Mouse (Mus musculus) heart, embryonic 10.5 days (tissue): ENCODE results near the gene Cox6b1. TPM values are rescaled to one million over a fixed set of nuclear protein-coding genes. Genes with fewer than 3 reads are reported as not detected.

Experiments
- DNase-seq: peaks from one replicate; pipeline ENCODE4 v3.0.0-alpha.2; 2017; ENCODE audit warnings: low spot score
- H3K27ac ChIP-seq: fragments of 300-500 bp; sonication (generic); 2 replicates; pipeline ENCODE4 v1.5.1; 2016; ENCODE audit warnings: mild to moderate bottlenecking
- H3K27me3 ChIP-seq: fragments of 300-500 bp; sonication (generic); 2 replicates; pipeline ENCODE4 v1.6.1; 2016; ENCODE audit warnings: mild to moderate bottlenecking; ENCODE audit not compliant: poor library complexity, insufficient read depth, severe bottlenecking
- H3K36me3 ChIP-seq: fragments of 300-500 bp; sonication (generic); 2 replicates; pipeline ENCODE4 v1.6.1; 2016; ENCODE audit warnings: mild to moderate bottlenecking, moderate library complexity
- H3K4me1 ChIP-seq: fragments of 300-500 bp; sonication (generic); 2 replicates; pipeline ENCODE4 v1.6.1; 2016; ENCODE audit warnings: mild to moderate bottlenecking
- H3K4me3 ChIP-seq: fragments of 300-500 bp; sonication (generic); 2 replicates; pipeline ENCODE4 v1.5.1; 2016; ENCODE audit warnings: mild to moderate bottlenecking, moderate library complexity
- H3K9me3 ChIP-seq: fragments of 300-500 bp; sonication (generic); 2 replicates; pipeline ENCODE4 v1.6.1; 2016; ENCODE audit warnings: mild to moderate bottlenecking, moderate library complexity
- WGBS: fragments of 180-500 bp; shearing (Covaris S2); methylation state at CpG from one replicate; pipeline ENCODE4 v1.1.7; 2016; 5-methylcytosine and 5-hydroxymethylcytosine counted together
- polyA plus RNA-seq: library from polyadenylated mRNA; unstranded; fragments of >200 nt; fragmentation: Nextera tagmentation; extraction: Ambion mirVana; gene quantifications from 2 replicates; pipeline ENCODE4 v1.2.1, GENCODE M21; 2016

The Cox6b1 gene
- polyA plus RNA-seq, 1 experiment from 2014 or later = 1,107 TPM

GRCm38 (mm10) chr7:30589435-30590301, 36.3 kb downstream of the Cox6b1 start:
- 30% methylated on average over 40 of the region's 40 CpGs for WGBS
- Histone ChIP-seq H3K4me3 (peak overlapping the region; percentile 95), H3K9me3 (no peaks in the 10 kb centered on the region), H3K4me1 (peaks cover 19% of the 10 kb centered on the region), H3K27ac (peak overlapping the region; percentile 94), H3K36me3 (peaks cover 22% of the 10 kb centered on the region), H3K27me3 (0 out of 2 replicates have a peak, but pooled peaks cover 1% of the 10 kb centered on the region)
- DNase-seq = peak; percentile 93

- H3K27me3 ChIP-seq = no peaks in the 10 kb centered on the region
- WGBS = under 1% methylated on average over 54 of the region's 68 CpGs
- peaks cover 19% of the 10 kb centered on the region for H3K4me1 ChIP-seq
- peak; percentile 99 for DNase-seq
- peak within 1 kb of the TSS; percentile 95 for H3K4me3 ChIP-seq
- H3K36me3 ChIP-seq = peaks cover 30% of the 10 kb centered on the region
- H3K27ac ChIP-seq = peak within 1 kb of the TSS; percentile 94
- H3K9me3 ChIP-seq = no peaks in the 10 kb centered on the region
Measured at GRCm38 (mm10) chr7:30588676-30589434, 37.1 kb downstream of the Cox6b1 start, which contains the start of gene Kmt2b. Gene Kmt2b (minus strand): TSS chr7:30588726.

DNA sequence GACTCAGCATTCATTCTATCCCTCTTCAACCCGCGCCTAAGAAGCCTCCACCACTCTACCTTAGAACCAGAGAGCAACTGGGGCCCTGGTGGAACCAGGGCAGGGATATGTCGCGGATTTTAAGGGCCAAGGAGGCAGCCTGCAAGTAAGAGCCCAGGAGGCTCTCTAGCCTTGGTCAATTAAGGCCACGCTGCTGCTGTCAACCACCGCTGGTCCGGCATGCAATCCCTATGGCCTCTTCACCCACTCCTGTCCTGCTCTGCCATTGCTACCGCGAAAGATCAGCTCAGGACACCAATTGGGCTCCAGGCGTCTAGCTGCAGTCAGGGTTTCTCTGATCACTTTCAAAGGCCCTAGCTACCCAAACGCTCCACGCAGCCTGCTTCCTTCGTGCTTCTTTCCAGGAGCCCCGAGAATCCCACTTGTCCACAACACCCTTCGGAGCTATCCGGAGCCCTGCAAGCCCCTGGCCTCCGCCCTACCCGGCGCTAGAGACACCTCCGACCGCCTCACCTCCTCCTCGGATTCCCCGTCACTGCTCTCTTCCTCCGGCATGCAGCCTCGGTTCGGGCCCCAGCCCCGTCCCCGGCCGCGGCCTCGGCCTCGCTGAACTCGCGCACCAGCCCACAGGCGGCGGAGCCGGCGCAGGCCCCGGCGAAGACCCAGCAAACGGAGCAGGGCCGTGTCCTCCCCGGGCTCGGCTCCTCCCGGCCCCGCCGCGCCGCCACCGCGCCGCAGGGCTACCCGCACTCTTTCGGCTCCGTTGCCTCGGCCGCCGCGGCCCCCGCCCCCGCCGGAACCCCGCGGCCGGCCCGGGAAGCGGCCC, 37.9 kb downstream of the Cox6b1 start:
- Histone ChIP-seq H3K4me1 (peaks cover 19% of the 10 kb centered on the region), H3K27ac (peak overlapping the region; percentile 94), H3K9me3 (no peaks in the 10 kb centered on the region), H3K4me3 (peak overlapping the region; percentile 95), H3K36me3 (peaks cover 38% of the 10 kb centered on the region), H3K27me3 (no peaks in the 10 kb centered on the region)
- WGBS = under 1% methylated on average over 47 of the region's 67 CpGs
- peak; percentile 88 for DNase-seq

- WGBS = 90% methylated on average over 28 of the region's 28 CpGs
- Histone ChIP-seq H3K27me3 (no peaks in the 10 kb centered on the region), H3K4me3 (peak overlapping the region; percentile 95), H3K9me3 (no peaks in the 10 kb centered on the region), H3K27ac (no peak overlapping the region), H3K4me1 (peaks cover 19% of the 10 kb centered on the region), H3K36me3 (peaks cover 53% of the 10 kb centered on the region)
- no peak for DNase-seq
Measured at GRCm38 (mm10) chr7:30586455-30587020, 39.4 kb downstream of the Cox6b1 start.

DNA sequence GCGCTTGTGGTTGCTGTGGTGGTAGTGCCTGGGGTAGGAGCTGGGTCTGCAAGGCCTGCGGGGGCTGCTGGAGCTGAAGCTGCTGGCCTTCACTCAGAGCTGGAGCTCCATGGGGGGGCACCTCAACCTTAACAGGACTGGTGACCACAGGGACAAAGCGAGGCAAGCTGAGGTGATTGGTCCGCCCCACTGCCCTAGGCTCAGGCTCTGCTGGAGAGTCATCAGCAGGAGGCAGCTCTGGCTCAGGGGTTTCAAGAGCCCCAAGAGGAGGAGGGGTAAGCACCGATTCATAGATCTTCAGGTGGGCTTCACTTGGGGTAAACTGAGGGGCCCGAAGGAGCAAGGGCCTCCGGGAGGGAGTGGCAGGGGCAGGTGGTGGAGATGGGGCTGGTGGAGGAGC, 40.8 kb downstream of the Cox6b1 start:
- no peak overlapping the region for H3K4me3 ChIP-seq
- no peak overlapping the region for H3K27ac ChIP-seq
- no peaks in the 10 kb centered on the region for H3K9me3 ChIP-seq
- no peaks in the 10 kb centered on the region for H3K27me3 ChIP-seq
- H3K36me3 ChIP-seq = peaks cover 67% of the 10 kb centered on the region
- WGBS = 93% methylated on average over 7 of the region's 7 CpGs
- no peak for DNase-seq
- peaks cover 19% of the 10 kb centered on the region for H3K4me1 ChIP-seq

- DNase-seq = no peak
- H3K4me3 ChIP-seq = no peak overlapping the region
- no peaks in the 10 kb centered on the region for H3K9me3 ChIP-seq
- peaks cover 12% of the 10 kb centered on the region for H3K4me1 ChIP-seq
- peaks cover 75% of the 10 kb centered on the region for H3K36me3 ChIP-seq
- H3K27ac ChIP-seq = no peak overlapping the region
- 92% methylated on average over 10 of the region's 10 CpGs for WGBS
- no peaks in the 10 kb centered on the region for H3K27me3 ChIP-seq
Measured at GRCm38 (mm10) chr7:30584339-30584738, 41.6 kb downstream of the Cox6b1 start.

DNA sequence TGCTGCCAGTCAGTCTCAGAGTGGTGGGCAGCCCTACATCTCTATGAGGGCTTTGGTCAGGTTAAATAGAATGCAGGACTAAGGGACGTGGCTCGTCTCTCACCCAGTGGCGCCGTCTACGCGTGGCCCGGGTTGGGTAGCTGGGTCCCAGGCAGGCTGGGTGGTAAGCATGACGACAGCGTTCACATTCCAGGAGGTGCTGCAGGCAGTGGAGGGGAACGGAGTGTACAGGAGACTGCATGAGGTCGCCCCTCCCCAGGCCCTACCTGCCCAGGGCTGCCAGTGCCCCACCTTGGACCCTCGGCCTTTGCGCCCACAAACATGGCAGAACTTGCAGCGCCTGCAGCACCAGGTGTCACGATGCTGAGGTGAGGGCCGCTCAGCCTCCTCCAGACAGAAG, 44.4 kb downstream of the Cox6b1 start:
- H3K4me3 ChIP-seq = no peak overlapping the region
- no peaks in the 10 kb centered on the region for H3K9me3 ChIP-seq
- peaks cover under 1% of the 10 kb centered on the region for H3K4me1 ChIP-seq
- no peaks in the 10 kb centered on the region for H3K27me3 ChIP-seq
- 94% methylated on average over 16 of the region's 16 CpGs for whole genome bisulfite sequencing
- DNase-seq = no peak
- H3K36me3 ChIP-seq = peaks cover 100% of the 10 kb centered on the region
- H3K27ac ChIP-seq = no peak overlapping the region

- no peaks in the 10 kb centered on the region for H3K4me1 ChIP-seq
- H3K27me3 ChIP-seq = no peaks in the 10 kb centered on the region
- H3K27ac ChIP-seq = no peak overlapping the region
- no peak overlapping the region for H3K4me3 ChIP-seq
- DNase-seq = no peak
- peaks cover 100% of the 10 kb centered on the region for H3K36me3 ChIP-seq
- no peaks in the 10 kb centered on the region for H3K9me3 ChIP-seq
- 92% methylated on average over 8 of the region's 8 CpGs for WGBS
Measured at GRCm38 (mm10) chr7:30579950-30580349, 46.0 kb downstream of the Cox6b1 start.

DNA sequence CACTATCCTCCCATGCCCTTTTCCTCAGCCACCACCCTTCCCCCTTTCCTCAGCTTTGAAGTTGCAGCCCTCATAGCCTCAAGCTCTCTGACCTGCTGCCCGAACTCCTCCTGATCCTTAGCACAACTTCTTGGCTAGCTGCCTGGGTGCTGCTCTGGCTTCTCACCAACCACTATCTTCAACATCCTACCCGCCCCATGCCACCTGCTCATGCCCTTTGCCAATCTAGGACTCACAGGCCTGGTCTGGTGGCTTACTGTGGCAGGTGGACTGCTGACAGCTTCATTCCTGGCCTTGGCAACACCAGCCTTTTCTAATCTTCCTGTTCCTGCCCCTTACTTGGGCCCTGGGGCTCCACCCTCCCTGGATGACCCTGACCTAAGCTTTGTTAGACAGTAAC, 53.0 kb downstream of the Cox6b1 start:
- Histone ChIP-seq H3K27me3 (no peaks in the 10 kb centered on the region), H3K4me3 (no peak overlapping the region), H3K9me3 (no peaks in the 10 kb centered on the region), H3K36me3 (peaks cover 100% of the 10 kb centered on the region), H3K4me1 (no peaks in the 10 kb centered on the region), H3K27ac (no peak overlapping the region)
- no peak for DNase-seq
- 82% methylated on average over 2 of the region's 2 CpGs for WGBS

GRCm38 (mm10) chr7:30572389-30572788, 53.6 kb downstream of the Cox6b1 start:
- no peaks in the 10 kb centered on the region for H3K4me1 ChIP-seq
- H3K36me3 ChIP-seq = peaks cover 98% of the 10 kb centered on the region
- H3K4me3 ChIP-seq = no peak overlapping the region
- no peaks in the 10 kb centered on the region for H3K27me3 ChIP-seq
- no peak overlapping the region for H3K27ac ChIP-seq
- DNase-seq = no peak
- no peaks in the 10 kb centered on the region for H3K9me3 ChIP-seq
- WGBS = 82% methylated on average over 5 of the region's 5 CpGs

DNA sequence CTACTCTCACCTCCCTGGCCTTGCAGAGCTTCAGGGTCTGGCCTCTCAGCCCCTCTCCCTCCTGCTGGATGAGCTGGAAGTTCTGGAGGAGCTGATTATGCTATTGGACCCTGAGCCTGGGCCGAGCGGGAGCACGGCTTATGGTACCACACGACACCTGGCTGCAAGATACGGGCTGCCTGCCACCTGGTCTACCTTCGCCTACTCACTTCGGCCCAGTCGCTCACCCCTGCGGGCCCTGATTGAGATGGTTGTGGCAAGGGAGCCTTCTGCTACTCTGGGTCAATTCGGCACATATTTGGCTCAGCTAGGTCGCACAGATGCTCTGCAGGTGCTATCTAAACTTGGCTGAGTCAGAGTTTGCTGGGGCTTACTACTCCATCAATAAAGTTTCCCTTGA, 58.4 kb downstream of the Cox6b1 start:
- Histone ChIP-seq H3K9me3 (no peaks in the 10 kb centered on the region), H3K4me3 (no peak overlapping the region), H3K4me1 (peaks cover 5% of the 10 kb centered on the region), H3K36me3 (peaks cover 79% of the 10 kb centered on the region), H3K27me3 (no peaks in the 10 kb centered on the region), H3K27ac (no peak overlapping the region)
- WGBS = 89% methylated on average over 11 of the region's 11 CpGs
- DNase-seq = no peak
